8 mouse cellular contexts compared by ENCODE assay signal in genomic region chr11:100822365-100822764, GRCm38 (mm10). TPM values are rescaled to one million over a fixed set of nuclear protein-coding genes. Genes with fewer than 3 reads are reported as not detected.
DNase-seq lines count a peak whose midpoint lies in the region; ATAC-seq and TF ChIP-seq lines count a peak whose summit lies in the region.

No protein-coding gene starts in this region.

- no peak overlapping the region for H3K9ac ChIP-seq in embryonic facial prominence, embryonic 14.5 days (ENCODE audit: low read depth, low read length)
- H3K9ac ChIP-seq in intestine, embryonic 14.5 days (ENCODE audit: low read length): no peak overlapping the region
- peak overlapping the region; percentile 50 for H3K9ac ChIP-seq in liver, postnatal 0 days (replicated peaks)
- no peak overlapping the region for H3K9ac ChIP-seq in midbrain, embryonic 14.5 days (replicated peaks; ENCODE audit: low read length)

- ATAC-seq in embryonic facial prominence, embryonic 14.5 days (ENCODE audit: low read depth): no peak
- ATAC-seq in intestine, embryonic 14.5 days (replicated peaks; ENCODE audit: low FRiP score, low TSS enrichment, low read depth): no peak
- peak; percentile 48 for ATAC-seq in liver, postnatal 0 days
- no peak for ATAC-seq in midbrain, embryonic 14.5 days (ENCODE audit: low FRiP score, low TSS enrichment)

- peak; percentile 41 for DNase-seq in adipocyte (ENCODE audit: low spot score)
- peak; percentile 32 for DNase-seq in embryonic facial prominence, embryonic 14.5 days (ENCODE audit: low spot score)
- DNase-seq in intestine, embryonic 14.5 days (ENCODE audit: low spot score): no peak
- DNase-seq in liver, postnatal 0 days: peak; percentile 58
- peak; percentile 49 to 62 for DNase-seq in spleen, postnatal 10 days (ENCODE audit: low spot score in 2 of 2)
- DNase-seq in midbrain, embryonic 14.5 days: no peak
- no peak for DNase-seq in urinary bladder, postnatal 25 days (ENCODE audit: low spot score)
- DNase-seq in frontal cortex, postnatal 14 days (ENCODE audit: low spot score in 2 of 2): no peak

- H3K4me1 ChIP-seq in embryonic facial prominence, embryonic 14.5 days (ENCODE audit: control insufficient read depth, insufficient read depth, low read length): peaks cover 9% of the 10 kb centered on the region
- no peaks in the 10 kb centered on the region; the same call in 1 of the 2 replicates for H3K4me1 ChIP-seq in intestine, embryonic 14.5 days (replicated peaks; ENCODE audit: control insufficient read depth, insufficient read depth, low read length)
- H3K4me1 ChIP-seq in liver, postnatal 0 days (ENCODE audit: insufficient read depth): peaks cover 72% of the 10 kb centered on the region
- no peaks in the 10 kb centered on the region for H3K4me1 ChIP-seq in midbrain, embryonic 14.5 days (ENCODE audit: control insufficient read depth, insufficient read depth, low read length)

- H3K27me3 ChIP-seq in embryonic facial prominence, embryonic 14.5 days (replicated peaks; ENCODE audit: control insufficient read depth, insufficient read depth, low read length): no peaks in the 10 kb centered on the region
- H3K27me3 ChIP-seq in intestine, embryonic 14.5 days (replicated peaks; ENCODE audit: control insufficient read depth, insufficient read depth, low read length): no peaks in the 10 kb centered on the region
- no peaks in the 10 kb centered on the region for H3K27me3 ChIP-seq in liver, postnatal 0 days (ENCODE audit: insufficient read depth, low read length)
- no peaks in the 10 kb centered on the region for H3K27me3 ChIP-seq in midbrain, embryonic 14.5 days (ENCODE audit: control insufficient read depth, insufficient read depth, low read length)

- 0 out of 2 replicates have a peak overlapping the region, but pooled peaks have one; percentile 13 for H3K4me2 ChIP-seq in embryonic facial prominence, embryonic 14.5 days (ENCODE audit: low read depth, low read length)
- H3K4me2 ChIP-seq in intestine, embryonic 14.5 days (ENCODE audit: low read length): peak overlapping the region; percentile 3; the same call in 1 of the 2 replicates
- peak overlapping the region; percentile 65 for H3K4me2 ChIP-seq in liver, postnatal 0 days (ENCODE audit: low read depth, low read length)
- no peak overlapping the region for H3K4me2 ChIP-seq in midbrain, embryonic 14.5 days (ENCODE audit: low read length)

- no peak for TF ChIP-seq CTCF in liver, postnatal 0 days (IDR thresholded peaks at IDR 0.05; ENCODE audit: low read depth)

- H3K4me3 ChIP-seq in embryonic facial prominence, embryonic 14.5 days (ENCODE audit: low read depth, low read length): no peak overlapping the region
- no peak overlapping the region for H3K4me3 ChIP-seq in intestine, embryonic 14.5 days (ENCODE audit: low read depth, low read length)
- peak overlapping the region; percentile 35 for H3K4me3 ChIP-seq in liver, postnatal 0 days (ENCODE audit: low read depth, low read length)
- no peak overlapping the region for H3K4me3 ChIP-seq in midbrain, embryonic 14.5 days (replicated peaks; ENCODE audit: low read depth, low read length)

- no peaks in the 10 kb centered on the region for H3K36me3 ChIP-seq in embryonic facial prominence, embryonic 14.5 days (ENCODE audit: control insufficient read depth, insufficient read depth, low read length)
- H3K36me3 ChIP-seq in intestine, embryonic 14.5 days (ENCODE audit: control insufficient read depth, insufficient read depth, low read length): no peaks in the 10 kb centered on the region
- H3K36me3 ChIP-seq in liver, postnatal 0 days (replicated peaks; ENCODE audit: insufficient read depth, low read length): 0 out of 2 replicates have a peak, but pooled peaks cover 2% of the 10 kb centered on the region
- H3K36me3 ChIP-seq in midbrain, embryonic 14.5 days (ENCODE audit: control insufficient read depth, insufficient read depth, low read length): no peaks in the 10 kb centered on the region

- no peak for TF ChIP-seq EP300 in liver, postnatal 0 days (IDR thresholded peaks at IDR 0.05; ENCODE audit: low read depth)

- H3K27ac ChIP-seq in embryonic facial prominence, embryonic 14.5 days (replicated peaks; ENCODE audit: low read depth, low read length): no peak overlapping the region
- H3K27ac ChIP-seq in intestine, embryonic 14.5 days (ENCODE audit: low read depth): no peak overlapping the region
- H3K27ac ChIP-seq in liver, postnatal 0 days (ENCODE audit: low read depth): peak overlapping the region; percentile 85
- no peak overlapping the region for H3K27ac ChIP-seq in midbrain, embryonic 14.5 days (replicated peaks; ENCODE audit: low read depth, low read length)

- 62% methylated on average over 12 of the region's 12 CpGs for WGBS in embryonic facial prominence, embryonic 14.5 days
- WGBS in intestine, embryonic 14.5 days: 58% methylated on average over 12 of the region's 12 CpGs
- 16% methylated on average over 12 of the region's 12 CpGs for WGBS in liver, postnatal 0 days (ENCODE audit: insufficient replicate concordance)
- 81% methylated on average over 12 of the region's 12 CpGs for WGBS in midbrain, embryonic 14.5 days

- H3K9me3 ChIP-seq in embryonic facial prominence, embryonic 14.5 days (ENCODE audit: control insufficient read depth, low read length): no peaks in the 10 kb centered on the region
- no peaks in the 10 kb centered on the region for H3K9me3 ChIP-seq in intestine, embryonic 14.5 days (ENCODE audit: control insufficient read depth, low read length)
- no peaks in the 10 kb centered on the region for H3K9me3 ChIP-seq in liver, postnatal 0 days (ENCODE audit: low read length)
- no peaks in the 10 kb centered on the region for H3K9me3 ChIP-seq in midbrain, embryonic 14.5 days (ENCODE audit: control insufficient read depth, low read length)

RNA-seq across cellular contexts. Expression of gene Stat5b, which starts 28.2 kb away (rescaled TPM):
- 24.5 and 27.6 TPM in 2 replicates for polyA plus RNA-seq in embryonic facial prominence, embryonic 14.5 days (2014; fragmentation: Nextera tagmentation; extraction: Ambion mirVana)
- 27.0 and 27.8 TPM in 2 replicates for polyA plus RNA-seq in intestine, embryonic 14.5 days (2014; fragmentation: Nextera tagmentation; extraction: Ambion mirVana)
- polyA plus RNA-seq in liver, postnatal 0 days (2015; fragmentation: Nextera tagmentation; extraction: Ambion mirVana): 15.4 and 16.4 TPM in 2 replicates
- polyA plus RNA-seq in midbrain, embryonic 14.5 days (2014; fragmentation: Nextera tagmentation; extraction: Ambion mirVana): 17.2 and 18.6 TPM in 2 replicates

RNA-seq across cellular contexts. Expression of gene Stat5a, which starts 36.8 kb away (rescaled TPM):
- 8.2 and 9.2 TPM in 2 replicates for polyA plus RNA-seq in embryonic facial prominence, embryonic 14.5 days (2014; fragmentation: Nextera tagmentation; extraction: Ambion mirVana)
- polyA plus RNA-seq in intestine, embryonic 14.5 days (2014; fragmentation: Nextera tagmentation; extraction: Ambion mirVana): 5.3 and 5.5 TPM in 2 replicates
- polyA plus RNA-seq in liver, postnatal 0 days (2015; fragmentation: Nextera tagmentation; extraction: Ambion mirVana): 4.7 and 6.0 TPM in 2 replicates
- polyA plus RNA-seq in midbrain, embryonic 14.5 days (2014; fragmentation: Nextera tagmentation; extraction: Ambion mirVana): 1.7 and 1.9 TPM in 2 replicates

RNA-seq across cellular contexts. Expression of gene Ghdc, which starts 51.6 kb away (rescaled TPM):
- polyA plus RNA-seq in embryonic facial prominence, embryonic 14.5 days (2014; fragmentation: Nextera tagmentation; extraction: Ambion mirVana): 3.6 and 4.4 TPM in 2 replicates
- polyA plus RNA-seq in intestine, embryonic 14.5 days (2014; fragmentation: Nextera tagmentation; extraction: Ambion mirVana): 3.5 and 3.6 TPM in 2 replicates
- 1.6 and 1.9 TPM in 2 replicates for polyA plus RNA-seq in liver, postnatal 0 days (2015; fragmentation: Nextera tagmentation; extraction: Ambion mirVana)
- 3.0 TPM in 2 replicates for polyA plus RNA-seq in midbrain, embryonic 14.5 days (2014; fragmentation: Nextera tagmentation; extraction: Ambion mirVana)

RNA-seq across cellular contexts. Expression of gene Hcrt, which starts 59.6 kb away (rescaled TPM):
- not detected in 2 replicates for polyA plus RNA-seq in embryonic facial prominence, embryonic 14.5 days (2014; fragmentation: Nextera tagmentation; extraction: Ambion mirVana)
- not detected in 2 replicates for polyA plus RNA-seq in intestine, embryonic 14.5 days (2014; fragmentation: Nextera tagmentation; extraction: Ambion mirVana)
- not detected in 2 replicates for polyA plus RNA-seq in liver, postnatal 0 days (2015; fragmentation: Nextera tagmentation; extraction: Ambion mirVana)
- 0.55 TPM in 1 of 2 replicates, not detected in the other for polyA plus RNA-seq in midbrain, embryonic 14.5 days (2014; fragmentation: Nextera tagmentation; extraction: Ambion mirVana)

Comparison
In these comparisons a context has a peak if more than half of its experiments do, and no peak if none do; other contexts are left out.
1. DNase-seq: peak in adipocyte (single experiment), embryonic facial prominence, embryonic 14.5 days (single experiment), liver, postnatal 0 days (single experiment) and spleen, postnatal 10 days (2 of 2); none in intestine, embryonic 14.5 days (single experiment), midbrain, embryonic 14.5 days (single experiment), urinary bladder, postnatal 25 days (single experiment) and frontal cortex, postnatal 14 days (0 of 2).